Mouse (Mus musculus): ENCODE measurements around the gene Dgki. TPM values are rescaled to one million over a fixed set of nuclear protein-coding genes. Genes with fewer than 3 reads are reported as not detected.

Gene Dgki
- polyA plus RNA-seq, 1 experiment from 2014 or later = 1.0 TPM

Other genes with a start within 250 kb of the Dgki start
- gene Creb3l2, start 142.0 kb upstream of the Dgki start, polyA plus RNA-seq (2014; fragmentation: Nextera tagmentation; extraction: Ambion mirVana) = 28.7 and 29.6 TPM in 2 replicates
- not detected in 2 replicates for gene Akr1d1, start 230.0 kb upstream of the Dgki start, polyA plus RNA-seq (2014; fragmentation: Nextera tagmentation; extraction: Ambion mirVana)

Measured in stomach, embryonic 14.5 days (tissue).